Mouse (Mus musculus): ENCODE data around the gene Gm21028. TPM values are rescaled to one million over a fixed set of nuclear protein-coding genes. Genes with fewer than 3 reads are reported as not detected.
"Not testable (repeated sequence)": the region's sequence is repeated elsewhere in the genome, so short reads cannot be mapped to it uniquely, and the experiment has no call there.

Gene Gm21028
- polyA plus RNA-seq (2014; fragmentation: Nextera tagmentation; extraction: Ambion mirVana): not detected in 2 replicates

DNA sequence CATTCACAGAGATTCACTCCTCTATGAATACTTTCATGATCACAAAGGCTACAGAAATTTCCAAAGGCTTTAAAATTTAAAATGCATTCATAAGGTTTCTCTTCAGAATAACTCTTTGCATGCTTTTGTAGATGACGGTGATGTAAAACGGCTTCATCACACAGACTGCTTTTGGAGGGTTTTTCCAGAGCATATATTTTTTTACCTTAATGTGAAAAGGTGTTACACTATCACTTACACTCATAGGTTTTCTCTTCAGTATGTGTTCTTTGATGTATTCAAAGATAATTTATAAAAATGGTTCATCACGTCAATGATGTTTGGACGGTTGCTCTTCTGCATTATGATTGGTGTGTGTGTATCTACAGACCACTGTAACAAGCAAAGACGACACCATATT is at the start of gene Gm21028:
Gene Gm21028, minus strand, starts transcription at position 101 of the 400 bp plus-strand sequence.
- Histone ChIP-seq H3K27ac (ENCODE audit: low read depth) (no peak within 1 kb of the TSS), H3K9me3 (ENCODE audit: low read depth, low read length) (peaks cover 42% of the 10 kb centered on the region)
- 95% methylated on average over 5 of the region's 5 CpGs for WGBS

DNA sequence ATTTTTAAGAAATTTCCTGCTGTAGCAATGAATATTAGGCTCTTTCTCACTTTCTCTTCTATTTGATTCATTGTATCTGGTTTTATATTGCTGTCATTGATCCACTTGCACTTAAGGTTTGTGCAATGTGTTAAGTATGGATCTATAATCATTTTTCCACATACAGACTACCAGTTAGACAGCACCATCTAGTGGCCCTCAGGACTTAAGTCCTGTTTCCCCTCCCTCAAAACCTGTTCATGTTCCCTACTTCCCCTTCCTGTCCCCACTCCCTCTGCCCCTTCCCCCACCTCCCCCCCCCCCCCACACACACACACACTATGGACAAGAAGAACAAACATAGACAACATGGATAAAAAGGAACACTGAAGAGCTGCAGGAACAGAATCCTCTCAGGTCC is 17.3 kb upstream of the Gm21028 start:
- H3K9me3 ChIP-seq (ENCODE audit: low read depth, low read length): peaks cover 19% of the 10 kb centered on the region; the same call in 1 of the 2 replicates
- not testable (repeated sequence) for H3K4me2 ChIP-seq; H3K4me3 ChIP-seq (ENCODE audit: low read depth, low read length); DNase-seq; H3K36me3 ChIP-seq (ENCODE audit: insufficient read depth); H3K27me3 ChIP-seq (ENCODE audit: insufficient read depth, low read length); H3K4me1 ChIP-seq (ENCODE audit: insufficient read depth); ATAC-seq (ENCODE audit: insufficient read depth); H3K27ac ChIP-seq (ENCODE audit: low read depth); H3K9ac ChIP-seq

More for the DNA sequence above, at the start of gene Gm21028:
- Histone ChIP-seq H3K36me3 (ENCODE audit: insufficient read depth) (no peaks in the 10 kb centered on the region), H3K4me2 (no peak within 1 kb of the TSS), H3K9ac (no peak within 1 kb of the TSS), H3K4me1 (ENCODE audit: insufficient read depth) (no peaks in the 10 kb centered on the region), H3K4me3 (ENCODE audit: low read depth, low read length) (no peak within 1 kb of the TSS), H3K27me3 (ENCODE audit: insufficient read depth, low read length) (no peaks in the 10 kb centered on the region)
- no peak for ATAC-seq (ENCODE audit: insufficient read depth)
- no peak for TF ChIP-seq CTCF (IDR thresholded peaks at IDR 0.05; ENCODE audit: low read depth)
- DNase-seq: no peak

GRCm38 (mm10) chr7:42592413-42592812 is 14.0 kb upstream of the Gm21028 start, which contains the start of gene Zfp977:
Gene Zfp977, minus strand, starts transcription at chr7:42592547.
- 91% methylated on average over 11 of the region's 11 CpGs for WGBS
- ATAC-seq (ENCODE audit: insufficient read depth): not testable (repeated sequence)

GRCm38 (mm10) chr7:42591311-42591710 is 12.9 kb upstream of the Gm21028 start:
- not testable (repeated sequence) for H3K4me1 ChIP-seq (ENCODE audit: insufficient read depth); H3K4me2 ChIP-seq; DNase-seq; ATAC-seq (ENCODE audit: insufficient read depth); H3K27ac ChIP-seq (ENCODE audit: low read depth); H3K4me3 ChIP-seq (ENCODE audit: low read depth, low read length); H3K9ac ChIP-seq; H3K36me3 ChIP-seq (ENCODE audit: insufficient read depth); H3K27me3 ChIP-seq (ENCODE audit: insufficient read depth, low read length)
- H3K9me3 ChIP-seq (ENCODE audit: low read depth, low read length): peaks cover 14% of the 10 kb centered on the region; the same call in 1 of the 2 replicates

More at GRCm38 (mm10) chr7:42592413-42592812, 14.0 kb upstream of the Gm21028 start, which contains the start of gene Zfp977:
- H3K36me3 ChIP-seq (ENCODE audit: insufficient read depth); DNase-seq; H3K9me3 ChIP-seq (ENCODE audit: low read depth, low read length); H3K27me3 ChIP-seq (ENCODE audit: insufficient read depth, low read length); H3K4me2 ChIP-seq; H3K4me3 ChIP-seq (ENCODE audit: low read depth, low read length); H3K27ac ChIP-seq (ENCODE audit: low read depth); H3K4me1 ChIP-seq (ENCODE audit: insufficient read depth); H3K9ac ChIP-seq: not testable (repeated sequence)

GRCm38 (mm10) chr7:42551766-42552165 is 26.6 kb downstream of the Gm21028 start:
- Histone ChIP-seq H3K4me1 (ENCODE audit: insufficient read depth) (no peaks in the 10 kb centered on the region), H3K4me3 (ENCODE audit: low read depth, low read length) (no peak overlapping the region), H3K27me3 (ENCODE audit: insufficient read depth, low read length) (no peaks in the 10 kb centered on the region), H3K36me3 (ENCODE audit: insufficient read depth) (no peaks in the 10 kb centered on the region), H3K27ac (ENCODE audit: low read depth) (no peak overlapping the region), H3K9ac (no peak overlapping the region), H3K4me2 (no peak overlapping the region), H3K9me3 (ENCODE audit: low read depth, low read length) (no peaks in the 10 kb centered on the region)
- no peak for DNase-seq
- WGBS: 71% methylated on average over 3 of the region's 3 CpGs
- ATAC-seq (ENCODE audit: insufficient read depth): no peak
- no peak for TF ChIP-seq CTCF (IDR thresholded peaks at IDR 0.05; ENCODE audit: low read depth)

Small RNA genes lying within 50 kb of the gene (microRNA-seq; reads per million reads assigned to microRNA genes)
- gene Gm24938 (ENCODE audit: borderline number of aligned reads): not detected

Other genes starting within 250 kb of the Gm21028 start
- gene 4933421I07Rik, start 130.5 kb downstream of the Gm21028 start, polyA plus RNA-seq (2014; fragmentation: Nextera tagmentation; extraction: Ambion mirVana): not detected in 2 replicates
- 11.6 and 12.2 TPM in 2 replicates for gene Zfp141, start 72.8 kb downstream of the Gm21028 start, polyA plus RNA-seq (2014; fragmentation: Nextera tagmentation; extraction: Ambion mirVana)
- gene Zfp977, start 14.0 kb upstream of the Gm21028 start, polyA plus RNA-seq (2014; fragmentation: Nextera tagmentation; extraction: Ambion mirVana): 1.6 and 4.0 TPM in 2 replicates
- gene Zfp976, start 64.0 kb upstream of the Gm21028 start, polyA plus RNA-seq (2014; fragmentation: Nextera tagmentation; extraction: Ambion mirVana): 2.7 and 3.9 TPM in 2 replicates
- 8.8 and 10.4 TPM in 2 replicates for gene Zfp975, start 114.2 kb upstream of the Gm21028 start, polyA plus RNA-seq (2014; fragmentation: Nextera tagmentation; extraction: Ambion mirVana)
- not detected in 2 replicates for gene Gm17067, start 148.4 kb upstream of the Gm21028 start, polyA plus RNA-seq (2014; fragmentation: Nextera tagmentation; extraction: Ambion mirVana)
- gene Vmn2r62, start 214.9 kb upstream of the Gm21028 start, polyA plus RNA-seq (2014; fragmentation: Nextera tagmentation; extraction: Ambion mirVana): not detected in 2 replicates